Mouse (Mus musculus): Measurements from ENCODE around the gene Flcn.

DNA sequence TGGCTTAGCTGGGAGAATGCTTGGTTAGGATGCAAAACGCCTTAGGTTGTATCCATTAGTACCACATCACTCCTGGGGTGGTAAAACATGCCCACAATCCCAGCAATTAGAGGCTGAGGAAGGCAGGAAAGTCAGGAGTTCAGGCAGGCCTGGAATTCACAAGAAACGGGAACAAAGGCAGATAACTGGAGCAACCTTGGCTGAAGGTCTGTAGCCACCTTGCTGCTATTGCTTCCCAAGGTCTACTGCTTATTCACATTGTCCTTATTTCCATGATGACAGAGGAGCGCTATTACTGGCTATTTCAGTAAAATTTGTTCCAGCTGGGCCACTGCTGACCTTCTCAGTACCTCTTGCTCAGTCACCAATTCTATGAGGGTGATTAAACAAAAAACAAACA is 3.5 kb upstream of the Flcn start:
- TF ChIP-seq HCFC1 (IDR thresholded peaks at IDR 0.05; ENCODE audit: borderline replicate concordance, insufficient read depth, low read length) (no peak), MAFK (IDR thresholded peaks at IDR 0.05; ENCODE audit: insufficient read depth, low read depth, low read length) (no peak), ZC3H11A (IDR thresholded peaks at IDR 0.05; ENCODE audit: borderline replicate concordance, low read depth, low read length) (no peak)

Measured in ES-E14 (cell line).